Mouse (Mus musculus): ENCODE measurements at regions not wholly inside any gene's neighbourhood (a gene's known extent, or its start where the extent isn't known, plus 50 kb on each side); places are given as distances from the start of the nearest gene placed in this dataset.
"Not testable (repeated sequence)": the region's sequence is repeated elsewhere in the genome, so short reads cannot be mapped to it uniquely, and the experiment has no call there.

DNA sequence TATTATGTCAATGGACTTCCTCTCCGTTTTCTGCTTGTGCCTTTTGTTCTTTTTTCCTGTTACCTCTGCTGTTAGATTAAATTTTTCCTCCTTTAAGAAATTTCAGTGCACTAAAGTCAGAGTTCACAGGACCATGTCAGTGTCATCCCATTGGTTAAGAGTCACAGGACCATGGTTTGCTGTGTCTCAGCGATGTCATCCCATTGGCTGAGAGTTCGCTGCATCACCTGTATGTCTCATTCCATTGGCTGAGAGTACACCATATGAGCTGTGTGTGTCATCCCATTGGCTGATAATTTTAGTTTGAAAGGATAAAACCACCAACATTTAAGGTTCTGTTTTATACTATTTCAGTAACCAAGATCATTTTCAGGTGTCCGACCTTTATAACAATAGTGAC is 50.7 kb upstream of the Jade1 start:
- no peak for DNase-seq (ENCODE audit: low read depth, low spot score)

DNA sequence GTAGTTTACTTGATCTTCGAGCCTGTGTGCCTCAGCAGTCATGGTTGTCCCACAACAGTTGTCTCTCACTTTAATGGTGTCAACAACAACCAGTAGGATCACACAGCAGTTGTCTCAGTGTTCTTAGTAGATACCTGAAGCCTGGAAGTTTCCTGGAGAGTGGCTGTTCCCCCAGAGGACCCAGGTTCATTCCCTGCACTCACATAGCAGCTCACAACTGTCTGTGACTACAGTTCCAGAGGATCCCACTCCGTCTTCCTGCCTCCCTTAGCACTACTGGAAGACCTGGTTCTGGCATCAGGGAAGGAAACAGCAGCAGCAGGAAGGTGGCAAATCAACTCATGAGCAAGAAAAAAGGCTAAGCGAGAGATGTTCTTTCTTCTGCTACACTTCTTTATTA is 53.4 kb upstream of the Jade1 start:
- DNase-seq (ENCODE audit: low read depth, low spot score) = no peak

DNA sequence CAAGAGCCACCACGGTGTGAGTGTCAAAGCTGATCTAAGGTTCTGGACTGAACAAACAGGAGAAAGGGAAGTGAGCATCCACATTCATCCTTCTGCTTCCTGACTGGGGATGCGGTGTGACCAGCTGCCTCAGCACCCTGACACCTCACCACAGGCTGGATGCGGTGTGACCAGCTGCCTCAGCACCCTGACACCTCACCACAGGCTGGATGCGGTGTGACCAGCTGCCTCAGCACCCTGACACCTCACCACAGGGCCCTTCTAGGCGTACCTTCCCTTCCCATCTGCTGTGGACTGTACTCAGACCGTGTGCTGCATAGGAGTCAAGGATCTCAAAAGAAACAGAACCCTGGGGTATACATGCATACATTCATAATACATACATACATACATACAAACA is 53.9 kb upstream of the Jade1 start:
- not testable (repeated sequence) for DNase-seq (ENCODE audit: low read depth, low spot score)

DNA sequence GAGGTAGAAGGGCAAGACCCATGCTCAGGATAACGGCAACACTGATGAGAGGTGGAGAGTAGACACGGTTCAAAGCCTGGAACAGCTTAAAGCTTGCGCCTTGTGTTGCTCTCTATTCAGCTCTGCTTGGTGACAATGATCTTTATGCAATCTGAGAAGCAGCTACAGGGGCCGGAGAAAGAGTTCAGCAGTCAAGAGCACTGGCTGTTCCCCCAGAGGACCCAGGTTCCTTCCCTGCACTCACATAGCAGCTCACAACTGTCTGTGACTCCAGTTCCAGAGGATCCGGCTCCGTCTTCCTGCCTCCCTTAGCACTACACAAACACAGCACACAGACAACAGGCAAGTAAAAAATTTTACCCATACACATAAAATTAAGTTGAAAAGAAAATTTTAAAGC is 54.4 kb upstream of the Jade1 start:
- no peak for DNase-seq (ENCODE audit: low read depth, low spot score)

DNA sequence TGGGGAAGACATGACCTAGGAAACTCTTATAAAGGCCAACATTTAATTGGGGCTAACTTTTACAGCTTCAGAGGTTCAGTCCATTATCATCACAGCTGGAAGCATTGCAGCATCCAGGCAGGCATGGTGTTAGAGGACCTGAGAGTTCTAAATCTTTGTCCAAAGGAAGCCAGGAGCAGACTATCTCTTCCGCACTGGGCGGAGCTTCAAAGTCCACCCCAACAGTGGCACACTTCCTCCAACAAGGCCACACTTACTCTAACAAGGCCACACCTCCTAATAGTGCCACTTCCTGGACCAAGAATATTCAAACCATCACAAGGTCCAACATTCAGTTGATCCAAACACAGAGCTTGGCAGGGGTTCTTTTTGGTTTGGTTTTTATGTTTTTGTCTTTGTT is 55.9 kb upstream of the Jade1 start:
- DNase-seq (ENCODE audit: low read depth, low spot score) = no peak

DNA sequence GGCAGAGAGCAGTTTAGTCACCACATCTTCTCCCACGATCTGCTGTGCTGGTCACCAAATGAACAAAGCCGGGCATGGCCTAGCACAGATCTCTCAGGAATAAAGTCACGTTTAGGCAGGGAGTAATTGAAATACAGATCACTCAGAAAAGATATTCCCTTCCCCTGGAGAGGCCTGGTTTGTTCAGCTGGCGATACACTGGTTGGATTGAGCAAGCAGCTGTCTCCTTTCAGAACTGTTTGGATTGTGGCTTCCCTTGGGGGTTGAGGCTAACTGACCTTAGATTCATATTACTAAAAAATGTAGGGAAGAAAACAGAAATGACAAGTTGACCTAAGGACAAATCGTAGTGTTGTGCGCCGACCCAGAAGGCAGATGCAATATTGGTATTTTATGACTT is 56.7 kb upstream of the Jade1 start:
- no peak for DNase-seq (ENCODE audit: low read depth, low spot score)

DNA sequence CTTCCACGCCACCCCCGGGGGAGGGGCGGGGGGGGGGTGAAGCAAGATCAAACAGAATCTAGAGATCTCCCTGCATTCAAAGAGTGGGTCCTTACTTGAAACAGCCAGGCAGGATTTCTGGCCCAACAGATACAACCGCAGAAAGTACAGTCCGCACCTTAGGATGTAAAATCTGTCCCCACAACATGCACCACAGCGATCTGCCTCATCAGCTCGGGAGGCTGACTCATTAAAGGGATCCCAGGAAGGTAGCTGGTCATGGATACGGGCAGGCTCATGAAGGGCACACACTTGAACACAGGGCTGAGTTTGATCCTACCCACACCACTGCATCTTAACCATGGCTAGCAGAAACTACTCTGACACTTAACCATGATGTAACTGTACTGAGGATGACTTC is 57.8 kb upstream of the Jade1 start:
- DNase-seq (ENCODE audit: low read depth, low spot score) = no peak

DNA sequence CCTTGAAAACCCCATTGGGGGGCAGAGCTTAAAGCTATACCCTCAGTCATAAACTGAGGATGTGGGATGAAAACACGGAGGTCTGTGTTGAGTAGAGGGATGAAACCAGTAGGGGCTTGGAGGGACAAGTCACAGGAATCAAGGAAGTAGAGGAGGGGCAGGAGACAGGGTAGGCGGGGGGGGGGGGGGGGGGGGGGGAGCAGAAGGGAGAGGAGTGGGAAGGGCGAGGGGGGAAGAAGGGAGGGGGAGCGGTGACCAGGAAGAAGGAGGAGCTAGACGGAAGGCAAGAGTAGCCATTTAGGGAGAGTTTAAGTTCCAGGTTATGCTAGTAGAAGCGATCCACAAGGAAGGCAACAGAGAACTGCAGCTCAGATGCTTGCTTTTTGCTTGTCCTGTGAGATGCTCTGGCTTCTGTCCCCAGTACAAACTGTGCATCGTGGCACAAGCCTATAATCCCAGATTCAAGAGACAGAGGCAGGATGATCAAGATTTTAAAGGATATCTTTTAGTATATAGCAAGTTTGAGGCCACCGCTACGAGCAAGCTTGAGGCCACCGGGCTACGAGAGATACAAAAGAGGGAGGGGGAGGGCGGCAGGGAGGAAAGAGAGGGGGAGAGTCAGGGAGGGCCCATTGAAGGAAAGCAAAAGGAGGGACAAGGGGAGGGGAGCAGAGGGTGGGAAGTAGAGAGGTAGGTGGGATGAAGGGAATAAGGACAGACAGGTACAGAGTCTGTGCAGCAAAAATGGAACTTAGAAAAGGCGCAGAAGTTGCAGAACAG is 58.4 kb upstream of the Jade1 start:
- no peak for DNase-seq (ENCODE audit: low read depth, low spot score)

DNA sequence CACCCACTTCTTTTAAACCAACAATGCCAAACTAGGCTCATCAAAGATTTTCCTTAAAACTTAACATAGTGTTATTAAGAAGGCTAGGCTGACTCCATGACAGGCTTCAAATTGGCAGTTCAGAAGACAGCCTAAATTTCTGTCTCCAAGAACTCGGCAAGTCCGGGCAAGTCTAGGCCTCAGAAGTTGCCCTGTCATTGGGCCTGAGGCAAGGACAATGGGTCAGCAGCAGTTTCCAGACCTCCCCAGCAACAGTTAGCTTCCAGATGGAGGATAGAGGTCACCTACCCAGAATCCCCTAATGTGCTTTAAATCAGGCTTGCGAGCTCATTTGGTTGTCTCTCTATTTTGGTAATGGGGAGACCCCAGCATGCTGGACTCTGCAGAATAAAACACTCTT is 59.6 kb upstream of the Jade1 start:
- no peak for DNase-seq (ENCODE audit: low read depth, low spot score)

DNA sequence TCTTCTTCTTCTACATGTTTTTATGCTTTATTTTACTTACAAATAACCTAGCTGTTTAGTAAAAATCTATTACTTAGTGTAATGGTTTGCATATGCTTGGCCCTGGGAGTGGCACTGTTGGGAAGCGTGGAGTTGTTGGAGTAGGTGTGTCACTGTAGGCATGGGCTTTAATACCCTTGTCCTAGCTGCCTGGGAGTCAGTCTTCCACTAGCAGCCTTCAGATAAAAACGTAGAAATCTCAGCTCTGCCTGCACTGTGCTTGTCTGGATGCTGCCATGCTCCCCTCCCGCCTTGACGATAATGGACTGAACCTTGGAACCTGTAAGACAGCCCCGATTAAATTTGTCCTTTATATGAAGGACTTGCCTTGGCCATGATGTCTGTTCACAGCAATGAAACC is 60.4 kb upstream of the Jade1 start:
- DNase-seq (ENCODE audit: low read depth, low spot score) = no peak

DNA sequence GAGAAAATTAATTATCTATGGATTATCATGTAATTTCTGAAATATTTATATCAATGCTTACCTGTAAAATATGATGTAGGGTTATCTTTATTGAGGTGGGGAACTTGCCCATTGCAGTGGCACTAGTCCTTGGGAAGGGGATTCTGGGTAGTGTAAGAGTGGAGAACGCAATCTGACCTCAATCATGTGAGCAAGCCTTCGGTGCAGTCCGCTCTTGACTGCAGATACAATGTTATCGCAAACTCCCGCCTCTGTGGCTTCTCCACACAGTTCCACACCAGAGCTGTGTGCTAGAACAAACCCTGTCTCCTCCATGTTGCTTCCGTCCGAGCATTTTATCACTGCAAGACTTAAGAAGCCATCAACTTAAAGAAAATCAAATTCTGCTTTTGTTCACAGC is 62.1 kb upstream of the Jade1 start:
- DNase-seq (ENCODE audit: low read depth, low spot score) = no peak

DNA sequence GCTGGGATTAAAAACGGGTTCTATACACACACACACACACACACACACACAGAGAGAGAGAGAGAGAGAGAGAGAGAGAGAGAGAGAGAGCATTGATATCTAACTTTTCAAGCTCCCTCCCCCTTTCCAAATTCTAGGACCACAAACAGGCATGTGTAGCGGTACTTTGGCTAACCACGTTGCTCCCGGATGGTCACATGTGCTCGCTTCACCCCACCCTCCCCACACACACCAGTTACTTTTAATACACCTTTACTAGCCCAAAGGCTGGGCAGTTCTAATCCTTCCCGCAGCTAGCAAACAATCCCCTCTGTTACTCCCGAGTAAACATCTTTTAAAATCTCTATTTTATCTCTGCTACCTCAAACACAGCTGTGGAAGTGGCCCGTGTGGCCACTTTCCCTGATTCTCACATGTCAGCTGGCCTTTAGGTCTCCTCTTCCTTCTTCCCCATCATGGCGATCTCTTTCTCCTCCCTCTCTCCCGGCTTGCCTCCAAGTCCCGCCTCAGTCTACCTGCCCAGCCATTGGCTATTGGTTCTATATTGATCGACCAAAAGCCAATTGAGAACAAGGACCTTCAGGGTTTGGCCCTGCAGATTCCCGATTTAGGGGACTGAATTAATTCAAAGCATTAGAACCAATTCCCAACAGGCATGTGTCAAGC is 62.7 kb upstream of the Jade1 start:
- peak; percentile 59 for DNase-seq (ENCODE audit: low read depth, low spot score)

DNA sequence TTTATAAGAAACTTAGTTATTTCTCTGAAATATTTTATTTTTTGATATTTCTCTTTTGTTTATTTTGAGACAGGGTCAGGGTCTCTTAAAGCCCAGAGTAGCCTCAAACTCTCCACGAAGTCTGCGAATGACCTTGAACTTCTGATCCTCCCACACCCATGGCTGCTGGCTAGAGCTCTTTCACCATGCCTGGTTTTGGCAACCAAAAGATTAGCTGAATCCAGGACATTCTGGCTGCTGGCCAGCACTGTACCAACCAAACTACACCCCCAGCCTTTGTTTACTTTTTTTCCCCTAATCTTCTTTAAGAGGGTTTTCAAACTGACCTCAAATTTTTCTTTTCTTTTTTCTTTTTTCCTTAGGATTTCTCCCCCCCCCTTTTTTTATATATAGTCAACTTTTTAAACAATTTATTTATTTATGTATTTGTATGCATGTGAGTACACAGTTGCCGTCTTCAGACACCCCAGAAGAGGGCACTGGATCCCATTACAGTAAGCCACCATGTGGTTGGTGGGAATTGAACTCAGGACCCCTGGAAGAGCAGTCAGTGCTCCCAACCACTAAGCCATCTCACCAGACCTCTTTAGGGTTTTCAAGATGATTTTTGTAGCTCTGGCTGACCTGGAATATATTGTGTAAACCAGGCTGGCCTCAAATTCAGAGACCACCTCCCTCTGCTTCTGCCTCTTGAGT is 63.4 kb upstream of the Jade1 start:
- no peak for DNase-seq (ENCODE audit: low read depth, low spot score)

DNA sequence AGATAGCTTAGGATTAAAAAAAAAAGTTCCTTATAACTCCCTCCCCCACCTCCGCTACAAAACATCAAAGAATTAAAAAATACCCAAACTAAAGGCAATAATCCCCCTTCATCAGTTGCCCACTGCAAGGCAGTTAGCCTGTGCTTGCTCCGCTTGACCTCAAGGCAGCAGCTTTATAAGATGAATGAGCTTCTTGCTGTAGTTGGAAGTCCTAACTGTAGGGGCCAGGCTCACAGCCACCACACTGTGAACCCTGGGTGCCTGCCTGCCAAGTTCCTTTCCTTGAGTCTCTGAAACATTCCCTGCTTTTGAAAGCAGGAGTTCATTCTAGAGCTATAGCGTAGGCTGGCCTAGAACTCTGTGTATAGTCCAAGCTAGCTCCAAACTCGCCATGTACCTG is 64.3 kb upstream of the Jade1 start:
- DNase-seq (ENCODE audit: low read depth, low spot score) = no peak

DNA sequence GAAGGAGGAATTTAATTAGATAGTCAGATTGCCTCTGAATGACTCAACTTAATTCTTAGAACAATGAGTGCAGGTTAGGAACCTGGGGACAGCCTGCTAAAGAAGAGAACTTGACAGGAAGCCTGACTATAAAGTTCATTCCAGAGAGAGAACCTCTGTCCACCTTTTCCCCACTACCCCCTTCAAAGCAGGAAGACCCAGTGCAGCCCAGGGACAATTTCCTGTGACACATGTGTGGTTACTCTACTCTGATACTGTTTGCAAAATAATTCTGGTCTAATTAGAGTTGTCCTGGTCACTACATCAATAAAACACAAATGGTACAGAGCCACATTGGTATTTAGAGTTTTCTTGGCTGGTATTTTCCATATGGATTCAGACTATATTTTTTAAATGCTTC is 65.5 kb upstream of the Jade1 start:
- no peak for DNase-seq (ENCODE audit: low read depth, low spot score)

DNA sequence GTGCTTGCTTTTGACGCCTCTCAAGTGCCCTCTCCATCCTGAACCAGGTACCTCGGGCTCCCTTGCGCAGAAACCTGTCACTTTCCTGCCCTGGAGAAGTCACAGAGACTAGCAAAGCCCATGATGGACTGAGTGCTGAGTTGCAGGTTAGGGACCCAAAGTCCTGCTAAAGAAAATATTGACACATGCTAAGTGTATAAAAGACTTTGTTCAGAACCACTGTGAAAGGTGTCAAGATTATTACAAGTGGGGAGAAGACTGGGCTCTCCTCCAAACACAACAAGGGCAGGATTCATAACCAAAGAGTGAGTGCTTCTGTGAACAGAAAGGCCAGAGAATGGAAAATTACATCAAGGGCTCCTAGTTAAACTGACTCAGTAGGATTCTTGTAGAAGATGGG is 66.0 kb upstream of the Jade1 start:
- DNase-seq (ENCODE audit: low read depth, low spot score) = no peak

DNA sequence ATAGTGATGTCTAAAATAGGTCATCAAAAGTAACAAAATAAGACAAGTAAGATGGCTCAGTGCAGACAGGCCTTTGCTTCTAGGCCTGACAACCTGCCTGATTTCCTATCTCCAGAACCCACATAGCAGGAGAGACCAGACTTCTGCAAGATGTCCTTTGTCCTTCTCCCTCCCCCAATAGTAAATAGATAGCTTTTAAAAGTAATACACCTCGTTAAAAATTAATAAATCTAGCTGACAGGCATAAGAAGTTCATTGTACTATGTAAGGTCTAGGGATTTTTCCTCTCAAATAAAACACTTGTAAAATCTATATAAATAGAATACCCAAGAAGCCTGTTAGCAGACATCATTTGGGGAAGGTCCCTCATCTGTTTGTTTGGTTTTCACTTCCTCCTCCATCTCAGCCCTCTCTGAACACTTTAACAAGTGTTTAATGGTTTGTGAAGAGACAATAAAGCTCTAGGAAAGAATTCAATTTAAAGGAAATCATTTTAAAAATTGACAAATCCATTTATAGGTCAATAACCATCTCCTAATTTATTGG is 67.2 kb upstream of the Jade1 start:
- no peak for DNase-seq (ENCODE audit: low read depth, low spot score)

DNA sequence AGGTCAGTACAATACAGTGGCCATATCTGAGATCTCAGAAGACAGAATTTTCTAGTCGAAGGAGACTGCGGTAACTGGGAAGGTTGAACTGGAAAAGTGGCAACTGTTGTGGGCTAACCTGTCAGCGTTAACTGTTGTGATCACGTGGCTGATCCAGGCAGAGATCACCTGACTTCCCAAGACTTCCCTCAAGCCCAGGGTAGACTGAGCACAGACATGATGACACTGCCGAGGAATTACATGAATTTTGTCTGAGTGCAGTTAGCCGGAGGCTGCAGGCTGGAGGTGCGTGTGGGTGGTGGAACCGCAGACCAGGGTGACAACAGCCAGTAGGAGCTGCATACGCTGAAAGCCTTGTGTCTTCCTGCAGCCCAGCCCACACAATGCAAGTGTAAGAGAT is 70.6 kb upstream of the Jade1 start:
- DNase-seq (ENCODE audit: low read depth, low spot score) = no peak

DNA sequence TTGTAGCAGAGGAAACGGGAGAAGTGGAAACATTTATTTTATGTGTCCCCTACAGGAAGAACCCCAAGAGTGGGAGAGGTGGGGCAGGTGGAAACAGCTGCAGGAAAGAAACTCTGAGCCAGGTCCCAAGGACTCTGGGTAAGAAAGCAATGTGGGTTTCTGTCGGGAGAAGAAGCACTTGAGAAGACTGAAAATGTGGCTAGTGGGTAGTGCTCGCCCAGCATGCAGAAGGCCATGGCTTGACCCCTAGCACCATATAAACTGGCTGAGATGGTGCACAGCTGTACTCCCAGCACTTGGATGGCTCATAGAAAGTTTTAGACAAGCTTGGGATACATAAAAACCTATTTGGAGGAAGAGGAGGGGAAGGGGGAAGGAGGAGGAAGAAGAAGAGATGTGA is 71.9 kb upstream of the Jade1 start:
- no peak for DNase-seq (ENCODE audit: low read depth, low spot score)

DNA sequence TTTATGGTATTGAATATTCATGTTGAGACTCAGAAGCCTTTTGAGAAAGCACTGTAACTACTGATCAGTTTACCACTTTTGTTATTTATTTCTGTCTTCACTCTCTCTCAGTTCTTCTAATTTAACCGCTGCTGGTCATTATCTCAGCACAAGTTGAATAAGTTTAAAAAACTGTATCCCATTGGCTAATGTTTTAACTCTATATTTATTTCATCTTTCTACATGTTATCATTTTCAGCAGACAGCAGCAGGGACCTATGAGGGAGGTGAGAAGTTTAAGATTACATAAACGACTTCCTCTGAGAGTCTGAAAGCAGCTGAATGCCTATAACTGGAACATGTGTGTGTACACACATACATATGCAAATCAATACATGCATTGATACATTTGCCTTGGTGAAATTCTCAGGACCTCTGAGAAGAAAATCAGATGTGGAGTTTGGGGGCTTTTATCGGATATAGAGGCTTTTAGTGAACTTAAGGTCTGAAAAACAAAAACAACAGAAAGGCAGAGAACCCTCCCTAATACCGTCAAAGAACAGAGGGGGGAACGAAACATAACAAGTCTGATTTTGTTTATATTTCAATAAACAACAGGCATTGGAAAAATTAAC is 72.5 kb upstream of the Jade1 start:
- no peak for DNase-seq (ENCODE audit: low read depth, low spot score)

DNA sequence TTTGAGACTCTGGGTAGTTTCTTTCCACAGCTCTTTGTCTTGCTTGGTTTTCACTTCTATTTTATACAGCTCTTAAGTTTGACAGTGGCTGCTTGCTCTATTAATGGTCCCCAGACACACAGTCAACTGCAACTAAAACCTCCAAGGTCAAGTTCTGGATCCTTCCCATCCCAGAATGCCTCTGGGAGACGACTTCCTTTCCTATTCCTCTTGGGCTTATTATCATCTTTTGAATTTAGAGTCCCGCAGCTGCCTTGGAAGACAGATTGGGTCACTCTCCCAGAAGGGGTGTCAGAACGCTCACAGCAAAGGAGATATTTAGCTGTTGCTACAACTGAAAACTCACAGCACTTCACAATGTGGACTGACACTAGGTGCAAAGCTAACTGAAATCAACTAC is 75.3 kb upstream of the Jade1 start:
- no peak for DNase-seq (ENCODE audit: low read depth, low spot score)

DNA sequence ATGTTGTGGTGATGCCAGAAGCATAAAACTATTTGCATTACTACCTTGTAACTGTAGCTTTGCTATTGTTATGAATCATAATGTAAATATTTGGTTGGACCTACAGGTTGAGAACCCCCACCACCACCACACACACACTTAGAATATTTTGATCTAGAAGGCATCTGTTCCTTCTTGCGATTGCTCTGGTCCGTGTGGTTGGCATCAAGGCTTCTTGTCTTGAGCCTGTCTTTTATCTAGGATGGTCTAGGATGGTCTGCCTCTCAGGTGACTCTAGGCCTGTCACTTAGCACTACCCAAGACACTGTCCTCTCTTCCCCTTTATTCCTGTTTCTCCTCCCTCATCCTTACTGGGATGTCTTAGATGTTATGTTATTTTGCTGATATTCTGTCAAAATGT is 76.6 kb upstream of the Jade1 start:
- no peak for DNase-seq (ENCODE audit: low read depth, low spot score)
